Mouse (Mus musculus) lung, postnatal 0 days (tissue): ENCODE results near the gene Ttll8. TPM values are rescaled to one million over a fixed set of nuclear protein-coding genes. Genes with fewer than 3 reads are reported as not detected.
A peak's percentile ranks its signal among the peaks of the same experiment; 100 is the strongest.

Source experiments
- ATAC-seq: fragments of 200-750 bp; cut with Nextera tagmentation; 2 replicates; pipeline ENCODE4 v1.8.0; 2017; ENCODE audit warnings: moderate library complexity
- DNase-seq: peaks from one replicate; pipeline ENCODE4 v3.0.0-alpha.2; 2016; ENCODE audit warnings: low spot score
- H3K27ac ChIP-seq: fragments of 300-500 bp; sonication (generic); 2 replicates; pipeline ENCODE4 v1.5.1; 2014; ENCODE audit warnings: antibody characterized with exemption, mild to moderate bottlenecking, low read length, mixed read lengths
- H3K27me3 ChIP-seq: fragments of 300-500 bp; sonication (generic); replicated peaks from 2 replicates; pipeline ENCODE4 v1.6.1; 2014; ENCODE audit warnings: low read length, mixed read lengths; ENCODE audit not compliant: insufficient read depth
- H3K36me3 ChIP-seq: fragments of 300-500 bp; sonication (generic); 2 replicates; pipeline ENCODE4 v1.6.1; 2014; ENCODE audit warnings: low read length, mixed read lengths; ENCODE audit not compliant: insufficient read depth
- H3K4me1 ChIP-seq: fragments of 300-500 bp; sonication (generic); 2 replicates; pipeline ENCODE4 v1.6.1; 2014; ENCODE audit warnings: antibody characterized with exemption, low read depth, low read length, mixed read lengths; ENCODE audit not compliant: insufficient read depth
- H3K4me2 ChIP-seq: fragments of 300-500 bp; sonication (generic); replicated peaks from 2 replicates; pipeline ENCODE4 v1.6.1; 2014; ENCODE audit warnings: low read depth, mild to moderate bottlenecking, low read length, moderate library complexity, mixed read lengths
- H3K4me3 ChIP-seq: fragments of 300-500 bp; sonication (generic); 2 replicates; pipeline ENCODE4 v1.5.1; 2014; ENCODE audit warnings: low read depth, low read length
- H3K9ac ChIP-seq: fragments of 300-500 bp; sonication (generic); replicated peaks from 2 replicates; pipeline ENCODE4 v1.6.1; 2014; ENCODE audit warnings: low read depth, mild to moderate bottlenecking
- H3K9me3 ChIP-seq: fragments of 300-500 bp; sonication (generic); 2 replicates; pipeline ENCODE4 v1.6.1; 2016; ENCODE audit warnings: low read length, mixed read lengths
- CTCF ChIP-seq: IDR thresholded peaks from 2 replicates; pipeline ENCODE4 v1.5.1; 2016; ENCODE audit warnings: antibody characterized with exemption, mild to moderate bottlenecking
- EP300 ChIP-seq: IDR thresholded peaks from 2 replicates; pipeline ENCODE4 v1.6.1; 2016; ENCODE audit warnings: antibody characterized with exemption, mild to moderate bottlenecking, control low read depth
- WGBS: fragments of 180-500 bp; shearing (Covaris S2); extraction: QIAGEN DNeasy Blood & Tissue Kit; methylation state at CpG from one replicate; pipeline ENCODE4 v1.1.7; 2014; 5-methylcytosine and 5-hydroxymethylcytosine counted together
- polyA plus RNA-seq: library from polyadenylated mRNA; unstranded; fragments of >200 nt; fragmentation: Nextera tagmentation; extraction: Ambion mirVana; gene quantifications from 2 replicates; pipeline ENCODE4 v1.2.1, GENCODE M21; 2015

Ttll8 gene
- polyA plus RNA-seq, 1 experiment from 2014 or later: 0.06 TPM

- H3K9me3 ChIP-seq: no peaks in the 10 kb centered on the region
- no peak overlapping the region for H3K9ac ChIP-seq
- DNase-seq: peak; percentile 36
- no peak for TF ChIP-seq CTCF
- no peak for TF ChIP-seq EP300
- no peak overlapping the region for H3K27ac ChIP-seq
- 50% methylated on average over 6 of the region's 6 CpGs for WGBS
- no peaks in the 10 kb centered on the region for H3K36me3 ChIP-seq
- no peak overlapping the region for H3K4me2 ChIP-seq
- no peak overlapping the region for H3K4me3 ChIP-seq
- no peaks in the 10 kb centered on the region for H3K4me1 ChIP-seq
- 0 out of 2 replicates have a peak, but pooled peaks have one; percentile 14 for ATAC-seq
- no peaks in the 10 kb centered on the region for H3K27me3 ChIP-seq
Measured at GRCm38 (mm10) chr15:88936619-88937290, 17.5 kb downstream of the Ttll8 start.

- Histone ChIP-seq H3K27ac (no peak overlapping the region), H3K27me3 (no peaks in the 10 kb centered on the region), H3K9me3 (no peaks in the 10 kb centered on the region), H3K4me3 (no peak overlapping the region), H3K9ac (no peak overlapping the region), H3K4me1 (no peaks in the 10 kb centered on the region), H3K4me2 (no peak overlapping the region), H3K36me3 (no peaks in the 10 kb centered on the region)
- ATAC-seq (no peak), DNase-seq (peak; percentile 30)
- WGBS: 58% methylated on average over 7 of the region's 7 CpGs
- TF ChIP-seq CTCF: peak; percentile 59
- no peak for TF ChIP-seq EP300
Measured at GRCm38 (mm10) chr15:88934141-88934540, 20.1 kb downstream of the Ttll8 start.

GRCm38 (mm10) chr15:88932667-88933066 is 21.6 kb downstream of the Ttll8 start:
- no peak for TF ChIP-seq EP300
- no peak for TF ChIP-seq CTCF
- H3K9me3 ChIP-seq: no peaks in the 10 kb centered on the region
- no peaks in the 10 kb centered on the region for H3K27me3 ChIP-seq
- H3K9ac ChIP-seq: no peak overlapping the region
- no peak overlapping the region for H3K27ac ChIP-seq
- H3K4me1 ChIP-seq: no peaks in the 10 kb centered on the region
- H3K4me3 ChIP-seq: no peak overlapping the region
- 81% methylated on average over 10 of the region's 10 CpGs for WGBS
- DNase-seq: no peak
- no peak overlapping the region for H3K4me2 ChIP-seq
- ATAC-seq: no peak
- no peaks in the 10 kb centered on the region for H3K36me3 ChIP-seq

- Histone ChIP-seq H3K27ac (no peak overlapping the region; the same call in 1 of the 2 replicates), H3K4me3 (no peak overlapping the region), H3K27me3 (no peaks in the 10 kb centered on the region), H3K4me2 (no peak overlapping the region), H3K9ac (no peak overlapping the region), H3K4me1 (no peaks in the 10 kb centered on the region), H3K9me3 (no peaks in the 10 kb centered on the region), H3K36me3 (no peaks in the 10 kb centered on the region)
- 48% methylated on average over 6 of the region's 6 CpGs for WGBS
- DNase-seq (peak; percentile 95), ATAC-seq (peak; percentile 93)
- TF ChIP-seq EP300 (peak; percentile 61), CTCF (no peak)
Measured at GRCm38 (mm10) chr15:88921992-88922310, 32.3 kb downstream of the Ttll8 start.

GRCm38 (mm10) chr15:88921131-88921991 is 32.9 kb downstream of the Ttll8 start:
- TF ChIP-seq CTCF: peak; percentile 84
- no peak for TF ChIP-seq EP300
- no peaks in the 10 kb centered on the region for H3K4me1 ChIP-seq
- no peaks in the 10 kb centered on the region for H3K9me3 ChIP-seq
- H3K4me2 ChIP-seq: no peak overlapping the region
- peak overlapping the region; percentile 33; the same call in 1 of the 2 replicates for H3K27ac ChIP-seq
- ATAC-seq (peak; percentile 83), DNase-seq (peak; percentile 89)
- WGBS: 16% methylated on average over 12 of the region's 12 CpGs
- no peak overlapping the region for H3K9ac ChIP-seq
- H3K36me3 ChIP-seq: no peaks in the 10 kb centered on the region
- H3K4me3 ChIP-seq: no peak overlapping the region
- H3K27me3 ChIP-seq: no peaks in the 10 kb centered on the region

GRCm38 (mm10) chr15:88920065-88920464 is 34.2 kb downstream of the Ttll8 start:
- Histone ChIP-seq H3K9ac (no peak overlapping the region), H3K4me1 (no peaks in the 10 kb centered on the region), H3K27ac (no peak overlapping the region), H3K4me3 (no peak overlapping the region), H3K27me3 (no peaks in the 10 kb centered on the region), H3K36me3 (no peaks in the 10 kb centered on the region), H3K4me2 (no peak overlapping the region), H3K9me3 (no peaks in the 10 kb centered on the region)
- 96% methylated on average over 1 of the region's 1 CpGs for WGBS
- TF ChIP-seq CTCF: no peak
- TF ChIP-seq EP300: no peak
- DNase-seq (no peak), ATAC-seq (no peak)
